Mouse (Mus musculus): ENCODE measurements around the gene Dpp10. TPM values are rescaled to one million over a fixed set of nuclear protein-coding genes. Genes with fewer than 3 reads are reported as not detected.

Dpp10 gene
- not detected for polyA plus RNA-seq (2017; shearing (Covaris generic))

GRCm38 (mm10) chr1:124044925-124045640 lies at the start of gene Dpp10:
Gene Dpp10, minus strand, starts transcription at chr1:124045559.

